10 mouse cellular contexts compared by ENCODE assay signal in the genomic region with DNA sequence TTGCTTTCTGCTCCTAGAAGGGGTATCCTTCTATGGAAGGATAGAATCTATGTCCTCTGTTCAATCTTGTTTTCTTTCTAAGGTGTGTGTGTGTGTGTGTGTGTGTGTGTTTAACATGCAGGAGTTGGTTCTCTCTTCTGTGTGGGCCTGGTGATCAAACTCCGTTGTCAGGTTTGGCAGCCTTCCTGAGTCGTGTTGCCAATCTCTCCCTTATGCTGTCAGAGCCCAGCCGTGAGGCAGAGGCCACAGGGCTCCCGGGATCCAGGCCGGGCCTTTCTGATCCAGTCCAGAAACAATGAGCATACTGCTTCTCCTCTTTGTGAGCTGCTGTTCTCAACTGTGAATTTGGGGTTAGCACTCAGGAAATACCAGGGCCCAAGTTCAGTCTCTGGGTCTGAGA. TPM values are rescaled to one million over a fixed set of nuclear protein-coding genes. Genes with fewer than 3 reads are reported as not detected.
A peak's percentile ranks its signal among the peaks of the same experiment; 100 is the strongest.
DNase-seq lines count a peak whose midpoint lies in the region; ATAC-seq lines count a peak whose summit lies in the region.
"Had no signal": no experiment of that assay in that cellular context is flagged by ENCODE, and none has a peak within 500 bp of the region (broad histone marks: within the 10 kb centered on the region; RNA-seq: fewer than 3 reads in every experiment).

No protein-coding gene starts in this region.

- H3K4me3 ChIP-seq in hindbrain, embryonic 11.5 days (ENCODE audit: low read depth, low read length), result no peak overlapping the region
- H3K4me3 ChIP-seq in neural tube, embryonic 12.5 days, result no peak overlapping the region

- no peaks in the 10 kb centered on the region for H3K9me3 ChIP-seq in hindbrain, embryonic 11.5 days (ENCODE audit: control insufficient read depth, low read length)
- H3K9me3 ChIP-seq in neural tube, embryonic 12.5 days, result no peaks in the 10 kb centered on the region

- H3K27ac ChIP-seq in hindbrain, embryonic 11.5 days (ENCODE audit: low read depth, low read length), result peak overlapping the region; percentile 99
- peak overlapping the region; percentile 99 for H3K27ac ChIP-seq in neural tube, embryonic 12.5 days
- H3K27ac ChIP-seq: liver, embryonic 14.5 days had no signal

- peaks cover 38% of the 10 kb centered on the region for H3K4me1 ChIP-seq in hindbrain, embryonic 11.5 days (replicated peaks; ENCODE audit: control insufficient read depth, insufficient read depth, low read length)
- peaks cover 97% of the 10 kb centered on the region for H3K4me1 ChIP-seq in neural tube, embryonic 12.5 days

- ATAC-seq in hindbrain, embryonic 11.5 days (ENCODE audit: low FRiP score), result no peak
- no peak for ATAC-seq in neural tube, embryonic 12.5 days (ENCODE audit: low FRiP score, low read depth)

- no peaks in the 10 kb centered on the region for H3K36me3 ChIP-seq in hindbrain, embryonic 11.5 days (ENCODE audit: control insufficient read depth, insufficient read depth, low read length)
- H3K36me3 ChIP-seq in neural tube, embryonic 12.5 days, result peaks cover 18% of the 10 kb centered on the region

- intact Hi-C loops in left cerebral cortex, postnatal 4 days (cut with DNase I), result no loop called here
- intact Hi-C loops in left cerebral cortex, postnatal 36 days (cut with DNase I), result loop anchor here (2.0 kb wide), 1 partner anchor 14 kb away; no protein-coding TSS in a partner anchor
- intact Hi-C loops in left cerebral cortex, postnatal 14 days (cut with DNase I), result no loop called here

- peak overlapping the region; percentile 35; the same call in 1 of the 2 replicates for H3K9ac ChIP-seq in hindbrain, embryonic 11.5 days (ENCODE audit: low read depth, low read length)
- peak overlapping the region; percentile 2; the same call in 1 of the 2 replicates for H3K9ac ChIP-seq in neural tube, embryonic 12.5 days
- H3K9ac ChIP-seq: liver, embryonic 14.5 days had no signal

- WGBS in hindbrain, embryonic 11.5 days, result 40% methylated on average over 5 of the region's 5 CpGs
- 42% methylated on average over 5 of the region's 5 CpGs for WGBS in neural tube, embryonic 12.5 days

- H3K27me3 ChIP-seq in hindbrain, embryonic 11.5 days (ENCODE audit: control insufficient read depth, insufficient read depth, low read length), result no peaks in the 10 kb centered on the region
- no peaks in the 10 kb centered on the region for H3K27me3 ChIP-seq in neural tube, embryonic 12.5 days (replicated peaks)

- H3K4me2 ChIP-seq in hindbrain, embryonic 11.5 days (replicated peaks; ENCODE audit: low read depth, low read length), result no peak overlapping the region
- H3K4me2 ChIP-seq in neural tube, embryonic 12.5 days (replicated peaks), result 0 out of 2 replicates have a peak overlapping the region, but pooled peaks have one; percentile 5

- DNase-seq in left cerebral cortex, postnatal 4 days, result peak; percentile 91
- DNase-seq in left cerebral cortex, postnatal 36 days (ENCODE audit: low spot score in 2 of 2), result no peak
- DNase-seq in cerebellum, adult 9-11 months, result peak; percentile 74
- no peak for DNase-seq in hindbrain, embryonic 11.5 days (ENCODE audit: low spot score)
- DNase-seq in MN1 (ENCODE audit: low spot score), result no peak
- DNase-seq in left cerebral cortex, postnatal 14 days (ENCODE audit: low spot score in 2 of 2), result no peak
- DNase-seq in kidney, postnatal 14 days, result no peak
- DNase-seq: layer of hippocampus, adult 9-11 months had no signal

RNA-seq across cellular contexts. Expression of gene Polg, which starts 55.1 kb away (rescaled TPM):
- total RNA-seq in left cerebral cortex, postnatal 4 days (2021), result 10 to 100 TPM; 75.8 to 80.6 TPM
- 10 to 100 TPM; 77.8 to 97.5 TPM for total RNA-seq in left cerebral cortex, postnatal 36 days (2021)
- 22.5 and 26.3 TPM in 2 replicates for polyA plus RNA-seq in hindbrain, embryonic 11.5 days (2014; fragmentation: Nextera tagmentation; extraction: Ambion mirVana)
- 45.6 and 48.5 TPM in 2 replicates for polyA plus RNA-seq in neural tube, embryonic 12.5 days (2016; fragmentation: Nextera tagmentation; extraction: Ambion mirVana)
- total RNA-seq in left cerebral cortex, postnatal 14 days (2021), result 10 to 100 TPM; 84.3 to 90.1 TPM

Comparison
In these comparisons a context has a peak if more than half of its experiments do, and no peak if none do; other contexts are left out.
1. DNase-seq: peak in left cerebral cortex, postnatal 4 days (single experiment) and cerebellum, adult 9-11 months (single experiment); none in left cerebral cortex, postnatal 36 days (0 of 2), hindbrain, embryonic 11.5 days (single experiment), MN1 (single experiment), left cerebral cortex, postnatal 14 days (0 of 2) and kidney, postnatal 14 days (single experiment).